Mouse (Mus musculus) midbrain, embryonic 14.5 days (tissue): Measurements from ENCODE around the gene Ankrd13b. TPM values are rescaled to one million over a fixed set of nuclear protein-coding genes. Genes with fewer than 3 reads are reported as not detected.

ENCODE experiments used
- ATAC-seq: fragments of 200-750 bp; cut with Nextera tagmentation; 2 replicates; pipeline ENCODE4 v1.8.0; 2017; ENCODE audit warnings: moderate number of reproducible peaks, moderate library complexity; ENCODE audit not compliant: low FRiP score, low TSS enrichment
- DNase-seq: peaks from one replicate; pipeline ENCODE4 v3.0.0-alpha.2; 2015
- H3K27ac ChIP-seq: fragments of 300-500 bp; sonication (generic); replicated peaks from 2 replicates; pipeline ENCODE4 v1.5.1; 2014; ENCODE audit warnings: mild to moderate bottlenecking, low read depth, low read length, moderate library complexity
- H3K27me3 ChIP-seq: fragments of 300-500 bp; sonication (generic); 2 replicates; pipeline ENCODE4 v1.6.1; 2014; ENCODE audit warnings: low read length, control low read depth, mixed read lengths; ENCODE audit not compliant: control insufficient read depth, insufficient read depth
- H3K36me3 ChIP-seq: fragments of 300-500 bp; sonication (generic); 2 replicates; pipeline ENCODE4 v1.6.1; 2014; ENCODE audit warnings: low read length, control low read depth; ENCODE audit not compliant: control insufficient read depth, insufficient read depth
- H3K4me1 ChIP-seq: fragments of 300-500 bp; sonication (generic); 2 replicates; pipeline ENCODE4 v1.6.1; 2014; ENCODE audit warnings: mild to moderate bottlenecking, antibody characterized with exemption, low read length, control low read depth; ENCODE audit not compliant: control insufficient read depth, insufficient read depth
- H3K4me2 ChIP-seq: fragments of 300-500 bp; sonication (generic); 2 replicates; pipeline ENCODE4 v1.6.1; 2014; ENCODE audit warnings: mild to moderate bottlenecking, low read length, moderate library complexity
- H3K4me3 ChIP-seq: fragments of 300-500 bp; sonication (generic); replicated peaks from 2 replicates; pipeline ENCODE4 v1.5.1; 2014; ENCODE audit warnings: low read depth, low read length
- H3K9ac ChIP-seq: fragments of 300-500 bp; sonication (generic); replicated peaks from 2 replicates; pipeline ENCODE4 v1.6.1; 2014; ENCODE audit warnings: mild to moderate bottlenecking, low read length, moderate library complexity
- H3K9me3 ChIP-seq: fragments of 300-500 bp; sonication (generic); 2 replicates; pipeline ENCODE4 v1.6.1; 2016; ENCODE audit warnings: low read length, control low read depth, mixed read lengths; ENCODE audit not compliant: control insufficient read depth
- WGBS: fragments of 180-500 bp; shearing (Covaris S2); extraction: QIAGEN DNeasy Blood & Tissue Kit; methylation state at CpG from one replicate; pipeline ENCODE4 v1.1.7; 2014; 5-methylcytosine and 5-hydroxymethylcytosine counted together
- polyA plus RNA-seq: library from polyadenylated mRNA; unstranded; fragments of >200 nt; fragmentation: Nextera tagmentation; extraction: Ambion mirVana; gene quantifications from 2 replicates; pipeline ENCODE4 v1.2.1, GENCODE M21; 2014

Ankrd13b gene
- polyA plus RNA-seq, 1 experiment from 2014 or later: 43.7 TPM

DNA sequence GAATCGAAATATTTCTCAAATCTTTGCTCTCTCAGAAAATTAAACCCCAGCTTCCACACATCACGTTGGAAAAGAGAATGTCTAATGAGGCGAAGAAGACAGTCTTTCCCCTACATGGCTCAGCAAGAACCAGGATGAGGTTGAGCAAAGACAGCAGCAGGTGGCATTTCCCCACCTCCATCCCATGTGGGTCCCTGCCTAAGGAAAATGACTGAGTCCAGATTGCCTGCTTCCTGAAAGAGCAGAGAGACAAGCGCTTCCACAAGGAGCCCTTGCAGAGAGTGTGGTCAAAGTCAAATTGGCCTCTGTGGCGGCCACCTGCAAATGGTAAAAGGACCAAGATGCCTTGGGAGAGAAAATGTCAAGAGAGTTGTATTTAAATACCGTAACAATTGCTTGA, 973 bp upstream of the Ankrd13b start:
- H3K4me1 ChIP-seq: peaks cover 67% of the 10 kb centered on the region
- no peaks in the 10 kb centered on the region for H3K9me3 ChIP-seq
- no peak for DNase-seq
- no peaks in the 10 kb centered on the region for H3K36me3 ChIP-seq
- H3K9ac ChIP-seq: peak overlapping the region; percentile 98
- peak overlapping the region; percentile 95 for H3K4me3 ChIP-seq
- WGBS: 69% methylated on average over 6 of the region's 6 CpGs
- peak overlapping the region; percentile 75; the same call in 1 of the 2 replicates for H3K27ac ChIP-seq
- peak overlapping the region; percentile 81 for H3K4me2 ChIP-seq
- ATAC-seq: no peak
- no peaks in the 10 kb centered on the region for H3K27me3 ChIP-seq

GRCm38 (mm10) chr11:77488771-77489581, 502 bp downstream of the Ankrd13b start:
- Histone ChIP-seq H3K4me2 (peak overlapping the region; percentile 81), H3K36me3 (no peaks in the 10 kb centered on the region), H3K4me3 (peak overlapping the region; percentile 95), H3K27ac (peak overlapping the region; percentile 93), H3K9me3 (no peaks in the 10 kb centered on the region), H3K9ac (peak overlapping the region; percentile 98), H3K4me1 (peaks cover 59% of the 10 kb centered on the region), H3K27me3 (no peaks in the 10 kb centered on the region)
- WGBS: 2% methylated on average over 53 of the region's 55 CpGs
- no peak for ATAC-seq
- peak; percentile 71 for DNase-seq

- Histone ChIP-seq H3K4me3 (no peak overlapping the region), H3K27me3 (no peaks in the 10 kb centered on the region), H3K4me2 (peak overlapping the region; percentile 81), H3K27ac (peak overlapping the region; percentile 37), H3K36me3 (no peaks in the 10 kb centered on the region), H3K9me3 (no peaks in the 10 kb centered on the region), H3K4me1 (peaks cover 68% of the 10 kb centered on the region), H3K9ac (no peak overlapping the region; the same call in 1 of the 2 replicates)
- DNase-seq (peak; percentile 66), ATAC-seq (no peak)
- 52% methylated on average over 5 of the region's 5 CpGs for WGBS
Measured at GRCm38 (mm10) chr11:77486798-77487197, 2.7 kb downstream of the Ankrd13b start.

GRCm38 (mm10) chr11:77485229-77485628, 4.2 kb downstream of the Ankrd13b start:
- Histone ChIP-seq H3K4me3 (no peak overlapping the region), H3K36me3 (no peaks in the 10 kb centered on the region), H3K4me1 (peaks cover 57% of the 10 kb centered on the region), H3K27ac (0 out of 2 replicates have a peak overlapping the region, but pooled peaks have one; percentile 3), H3K27me3 (no peaks in the 10 kb centered on the region), H3K9ac (peak overlapping the region; percentile 4), H3K9me3 (no peaks in the 10 kb centered on the region), H3K4me2 (peak overlapping the region; percentile 81; the same call in 1 of the 2 replicates)
- DNase-seq: peak; percentile 44
- 56% methylated on average over 6 of the region's 6 CpGs for WGBS
- ATAC-seq: no peak

DNA sequence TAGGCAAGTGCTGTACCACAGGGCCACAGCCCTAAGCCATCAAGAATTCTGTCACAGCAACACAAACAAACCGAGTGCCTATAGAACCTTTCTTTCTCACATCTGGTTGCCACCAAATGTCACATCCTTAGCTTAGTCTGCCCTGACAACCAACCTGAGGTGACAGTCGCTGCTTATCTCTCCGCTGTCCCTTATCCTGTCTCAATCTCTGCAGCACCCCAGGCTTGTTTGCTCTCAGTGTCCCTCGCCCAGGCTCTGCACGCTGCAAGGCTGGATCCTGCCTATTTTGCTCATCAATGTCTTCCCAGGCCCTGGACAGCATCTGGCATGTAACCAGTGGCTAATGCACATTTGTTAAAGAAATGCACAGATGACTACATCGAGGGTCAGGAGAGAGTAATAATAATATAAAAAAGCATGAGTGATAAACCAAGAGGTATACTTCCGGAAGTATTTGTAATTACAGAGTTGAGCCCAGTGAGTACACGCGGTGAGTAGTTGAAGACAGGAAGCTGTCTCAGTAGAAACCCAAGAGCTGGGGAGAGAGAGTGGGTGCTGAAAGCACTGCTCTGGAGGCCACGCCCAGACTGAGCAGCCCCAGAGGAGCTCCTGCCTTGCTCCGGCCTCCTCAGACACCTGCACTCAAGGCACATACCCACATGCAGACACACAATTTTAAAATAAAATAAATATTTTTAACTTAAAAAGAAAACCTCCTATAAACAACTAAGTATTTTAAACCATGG, 5.8 kb downstream of the Ankrd13b start:
- H3K27ac ChIP-seq: no peak overlapping the region
- no peak for ATAC-seq

GRCm38 (mm10) chr11:77483043-77483442, 6.4 kb downstream of the Ankrd13b start:
- Histone ChIP-seq H3K9ac (no peak overlapping the region), H3K4me2 (no peak overlapping the region), H3K36me3 (no peaks in the 10 kb centered on the region), H3K4me1 (peaks cover 50% of the 10 kb centered on the region), H3K27ac (no peak overlapping the region), H3K4me3 (no peak overlapping the region), H3K27me3 (no peaks in the 10 kb centered on the region), H3K9me3 (no peaks in the 10 kb centered on the region)
- no peak for DNase-seq
- 80% methylated on average over 3 of the region's 3 CpGs for WGBS
- no peak for ATAC-seq

More for the DNA sequence above, 5.8 kb downstream of the Ankrd13b start:
- no peak overlapping the region for H3K4me2 ChIP-seq
- WGBS: 78% methylated on average over 11 of the region's 11 CpGs
- H3K36me3 ChIP-seq: no peaks in the 10 kb centered on the region
- H3K9ac ChIP-seq: no peak overlapping the region
- H3K9me3 ChIP-seq: no peaks in the 10 kb centered on the region
- H3K4me1 ChIP-seq: peaks cover 55% of the 10 kb centered on the region
- H3K4me3 ChIP-seq: no peak overlapping the region
- no peaks in the 10 kb centered on the region for H3K27me3 ChIP-seq
- no peak for DNase-seq

GRCm38 (mm10) chr11:77476895-77477294, 12.6 kb downstream of the Ankrd13b start:
- WGBS: 92% methylated on average over 6 of the region's 6 CpGs

GRCm38 (mm10) chr11:77476216-77476615, 13.3 kb downstream of the Ankrd13b start:
- no peak overlapping the region for H3K27ac ChIP-seq
- no peak overlapping the region for H3K4me3 ChIP-seq
- DNase-seq (no peak), ATAC-seq (no peak)
- H3K9ac ChIP-seq: no peak overlapping the region
- H3K4me1 ChIP-seq: no peaks in the 10 kb centered on the region
- H3K27me3 ChIP-seq: no peaks in the 10 kb centered on the region
- peaks cover 52% of the 10 kb centered on the region for H3K36me3 ChIP-seq
- 96% methylated on average over 14 of the region's 14 CpGs for WGBS
- H3K4me2 ChIP-seq: no peak overlapping the region
- no peaks in the 10 kb centered on the region for H3K9me3 ChIP-seq

More at GRCm38 (mm10) chr11:77476895-77477294, 12.6 kb downstream of the Ankrd13b start:
- Histone ChIP-seq H3K27me3 (no peaks in the 10 kb centered on the region), H3K9ac (no peak overlapping the region), H3K27ac (no peak overlapping the region), H3K4me1 (0 out of 2 replicates have a peak, but pooled peaks cover 3% of the 10 kb centered on the region), H3K4me3 (no peak overlapping the region), H3K36me3 (peaks cover 46% of the 10 kb centered on the region), H3K4me2 (no peak overlapping the region), H3K9me3 (no peaks in the 10 kb centered on the region)
- ATAC-seq (no peak), DNase-seq (no peak)
